Mouse (Mus musculus) frontal cortex, postnatal 25 days (tissue): ENCODE results near the gene Park7.
A peak's percentile ranks its signal among the peaks of the same experiment; 100 is the strongest.
"Not testable (repeated sequence)": the region's sequence is repeated elsewhere in the genome, so short reads cannot be mapped to it uniquely, and the experiment has no call there.

Experiments used
- DNase-seq, 2 experiments: peaks; one replicate each; pipeline ENCODE4 v3.0.0; 2022; ENCODE audit warnings: low spot score in 2 of 2

The Park7 gene

DNA sequence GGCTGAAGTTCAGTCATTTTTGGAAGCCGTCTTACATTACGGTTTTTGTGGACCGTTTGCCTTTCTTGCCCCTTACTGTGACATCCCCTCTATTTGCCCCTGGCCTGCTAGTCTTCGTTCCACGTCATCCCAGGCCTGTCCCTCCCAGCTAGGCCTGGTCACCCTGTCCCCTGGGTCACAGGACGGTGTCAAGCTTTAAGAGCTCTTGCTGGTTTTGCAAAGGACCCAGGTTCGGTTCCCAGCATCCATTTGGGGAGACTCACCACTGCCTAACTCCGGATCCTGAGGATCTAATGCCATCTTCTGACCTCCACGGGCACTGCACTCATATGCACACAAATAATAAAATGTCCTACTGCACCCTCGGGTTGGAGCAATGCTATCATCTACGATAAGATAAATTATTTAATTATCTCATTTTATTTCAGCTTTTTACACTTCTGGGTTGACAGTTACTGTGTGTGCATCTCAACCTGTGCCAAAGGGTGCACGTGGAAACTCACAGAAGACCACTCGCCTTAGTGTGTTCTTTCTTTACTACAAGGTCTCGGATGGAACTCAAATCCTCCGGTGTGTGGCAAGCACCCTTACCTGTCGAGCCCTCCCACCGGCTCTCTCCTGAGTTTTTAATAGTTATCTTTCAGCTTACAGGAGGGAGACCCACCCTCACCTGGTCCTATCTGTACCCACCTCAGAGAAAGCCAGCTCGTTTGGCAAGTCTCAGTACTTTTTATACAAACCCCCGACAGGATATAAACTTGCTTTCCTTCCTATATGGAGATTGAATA, 3.9 kb downstream of the Park7 start:
- DNase-seq, result no peak

DNA sequence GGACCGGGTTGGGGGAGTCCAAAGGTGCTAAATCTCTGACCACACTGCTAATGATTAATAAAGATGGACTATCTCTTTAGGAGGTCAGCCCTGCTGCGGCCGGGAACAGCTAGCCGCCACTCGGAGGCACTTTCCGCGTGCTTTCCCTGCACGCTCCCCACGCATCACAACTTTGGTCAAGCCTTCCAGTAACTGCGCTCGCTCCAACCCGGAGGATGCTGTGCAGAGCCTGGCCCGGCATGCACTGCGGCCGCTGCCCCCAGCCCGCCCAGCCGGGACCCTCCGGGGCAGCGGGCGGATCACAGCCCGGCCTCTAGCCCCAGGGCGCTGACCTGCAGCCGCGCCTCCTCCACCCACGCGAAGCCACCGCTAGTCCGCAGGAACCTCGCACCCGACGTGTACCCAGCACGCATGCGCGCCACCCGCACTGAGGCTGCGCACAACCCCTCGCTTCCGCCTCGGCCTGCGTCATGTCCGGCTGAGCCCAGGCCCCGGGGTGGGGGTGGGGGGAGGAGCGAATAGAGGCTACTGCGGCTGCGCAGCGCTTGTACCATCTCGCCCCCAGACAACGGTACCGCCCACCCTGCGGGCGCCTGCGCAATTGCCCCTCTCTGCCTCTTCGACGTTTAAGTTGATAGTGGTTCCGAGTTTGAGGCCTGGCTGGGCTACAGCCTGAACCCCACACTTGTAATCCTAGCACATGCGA, 4.6 kb downstream of the Park7 start:
- peak; percentile 93 to 98 for DNase-seq

GRCm38 (mm10) chr4:150908512-150908911, 5.7 kb downstream of the Park7 start:
- not testable (repeated sequence) for DNase-seq

DNA sequence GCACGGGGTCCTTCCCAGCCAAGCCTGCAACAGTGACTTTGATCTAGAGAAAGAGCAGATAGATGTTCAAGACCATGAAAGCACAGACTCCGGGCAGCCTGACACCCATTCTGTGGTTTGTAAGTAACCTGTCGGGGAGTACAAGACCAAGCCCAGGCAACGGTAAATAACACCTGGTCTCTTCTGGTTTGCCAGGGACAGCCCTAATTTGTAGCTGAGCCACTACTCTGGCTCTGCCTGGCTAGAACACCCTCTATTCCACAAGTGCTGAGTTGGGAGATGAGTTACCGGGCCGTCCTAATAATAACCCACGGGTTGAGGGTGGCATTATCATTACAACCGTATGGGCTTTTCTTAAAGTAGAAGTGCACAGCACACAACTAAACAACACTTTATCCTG, 7.1 kb downstream of the Park7 start:
- DNase-seq, result no peak

GRCm38 (mm10) chr4:150903091-150903742, 11.0 kb downstream of the Park7 start:
- no peak for DNase-seq

DNA sequence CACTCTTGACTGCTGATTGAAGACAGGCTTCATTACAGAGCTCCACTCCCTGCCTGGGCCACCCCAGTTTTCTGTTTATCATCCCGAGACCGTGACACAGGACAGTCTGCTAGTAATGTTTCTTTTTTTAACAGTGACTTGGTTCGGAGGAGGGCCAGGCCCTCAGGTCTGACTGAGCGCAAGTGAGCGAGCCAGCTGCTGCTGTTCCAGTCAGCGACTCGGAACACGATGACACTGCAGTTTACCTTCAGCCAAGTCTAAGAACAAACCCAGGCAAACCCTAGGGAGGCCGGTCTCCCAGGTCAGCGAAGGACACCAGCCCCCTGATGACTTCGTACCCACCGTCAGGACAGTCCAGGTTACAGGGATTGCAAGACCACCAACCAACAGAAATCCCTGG, 12.2 kb downstream of the Park7 start:
- DNase-seq, result no peak

- peak; percentile 48 to 74 for DNase-seq
Measured at GRCm38 (mm10) chr4:150901651-150902050, 12.6 kb downstream of the Park7 start.

- no peak for DNase-seq
Measured at GRCm38 (mm10) chr4:150900486-150900885, 13.8 kb downstream of the Park7 start.

- peak in 1 of 2 experiments; percentile 45 for DNase-seq
Measured at GRCm38 (mm10) chr4:150898716-150899365, 15.4 kb downstream of the Park7 start.

DNA sequence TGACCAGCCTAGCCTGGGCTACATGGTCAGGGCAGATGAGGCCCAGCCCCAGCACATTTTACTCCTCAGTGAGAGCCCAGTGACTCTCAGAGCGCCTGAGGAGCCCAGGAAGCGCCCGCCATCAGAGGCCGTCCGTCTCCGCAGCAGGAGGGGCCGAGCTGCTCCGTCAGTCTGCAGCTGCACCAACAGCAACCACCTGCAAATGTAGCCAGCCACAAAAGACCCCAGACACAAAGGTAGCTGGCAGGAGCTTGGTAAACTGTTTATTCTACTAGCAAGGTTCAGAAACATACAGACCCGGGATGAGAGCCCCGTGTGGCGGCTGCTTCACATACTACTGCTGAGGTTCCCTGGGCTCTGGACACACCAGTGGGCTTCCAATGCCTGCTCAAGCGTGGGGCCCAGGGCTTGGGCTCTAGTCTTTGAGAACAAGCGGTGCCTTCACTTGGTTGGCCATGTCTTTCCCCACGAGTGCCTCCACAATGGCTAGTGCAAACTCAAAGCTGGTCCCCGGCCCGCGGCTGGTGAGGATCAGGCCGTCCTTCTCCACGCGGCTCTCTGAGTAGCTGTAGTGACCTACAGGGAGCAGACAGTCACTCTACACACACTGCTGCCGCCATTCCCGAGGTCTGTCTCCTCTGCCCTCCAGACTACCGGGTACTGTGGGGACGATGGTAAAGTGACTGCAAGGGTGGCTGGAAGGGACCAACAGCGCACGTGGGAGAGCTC, 17.2 kb downstream of the Park7 start:
- no peak for DNase-seq

DNA sequence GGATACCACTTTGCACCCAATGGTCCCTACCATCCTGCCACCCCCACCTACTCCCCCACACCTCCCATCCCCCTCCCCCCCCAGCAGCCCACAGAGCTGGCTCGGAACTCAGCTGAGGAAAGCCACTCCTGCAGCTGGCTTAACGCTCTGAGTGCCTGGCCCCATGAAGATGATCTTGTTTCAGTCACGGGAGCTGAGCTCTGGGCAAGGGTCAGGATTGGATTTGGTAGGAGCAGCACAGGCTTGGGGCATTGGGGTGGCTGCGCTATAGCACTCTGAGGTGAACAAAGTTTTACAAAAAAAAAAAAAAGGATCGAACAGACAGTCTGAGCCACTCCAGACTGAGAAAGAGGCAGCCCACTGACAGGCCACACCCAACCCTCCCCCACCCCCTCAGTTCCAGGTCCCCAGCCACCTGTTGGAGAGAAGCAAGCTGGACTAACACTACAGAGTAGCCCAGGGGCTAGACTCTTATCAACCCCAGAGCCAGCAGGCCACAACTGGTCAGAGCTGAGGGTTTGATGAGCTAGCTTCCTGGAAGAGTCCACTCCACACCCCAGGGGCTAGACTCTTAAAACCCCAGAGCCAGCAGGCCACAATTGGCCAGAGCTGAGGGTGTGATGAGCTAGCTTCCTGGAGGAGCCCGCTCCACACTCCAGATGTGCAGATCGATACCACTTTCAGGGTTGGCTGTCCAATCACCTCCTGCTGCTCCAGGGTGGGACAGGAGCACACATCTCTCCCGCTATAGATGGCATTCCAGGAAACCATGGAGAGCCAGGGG, 19.3 kb downstream of the Park7 start:
- no peak for DNase-seq

DNA sequence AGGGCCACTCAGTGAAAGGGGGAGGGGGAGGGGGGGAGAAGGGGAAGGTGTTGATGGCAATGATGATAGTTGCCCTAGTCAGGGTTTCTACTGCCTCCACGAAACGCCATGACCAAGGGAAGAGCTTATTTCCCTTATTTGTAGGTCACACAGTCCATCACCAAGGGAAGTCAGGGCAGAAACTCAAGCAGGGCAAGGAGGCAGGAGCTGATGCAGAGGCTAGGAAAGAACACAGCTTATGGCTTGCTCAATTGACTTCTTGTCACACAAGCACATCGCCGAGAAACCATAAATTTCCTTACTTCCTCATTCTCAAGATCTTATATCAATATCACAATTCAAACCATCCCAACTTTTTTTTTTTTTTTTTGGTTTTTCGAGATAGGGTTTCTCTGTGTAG, 22.9 kb downstream of the Park7 start:
- DNase-seq, result no peak

GRCm38 (mm10) chr4:150889955-150890315, 24.3 kb downstream of the Park7 start:
- no peak for DNase-seq

- no peak for DNase-seq
Measured at GRCm38 (mm10) chr4:150889273-150889954, 24.8 kb downstream of the Park7 start.

GRCm38 (mm10) chr4:150888492-150888891, 25.7 kb downstream of the Park7 start:
- no peak for DNase-seq

GRCm38 (mm10) chr4:150887903-150888302, 26.3 kb downstream of the Park7 start:
- DNase-seq, result no peak

- DNase-seq, result no peak
Measured at GRCm38 (mm10) chr4:150882632-150883031, 31.6 kb downstream of the Park7 start.

DNA sequence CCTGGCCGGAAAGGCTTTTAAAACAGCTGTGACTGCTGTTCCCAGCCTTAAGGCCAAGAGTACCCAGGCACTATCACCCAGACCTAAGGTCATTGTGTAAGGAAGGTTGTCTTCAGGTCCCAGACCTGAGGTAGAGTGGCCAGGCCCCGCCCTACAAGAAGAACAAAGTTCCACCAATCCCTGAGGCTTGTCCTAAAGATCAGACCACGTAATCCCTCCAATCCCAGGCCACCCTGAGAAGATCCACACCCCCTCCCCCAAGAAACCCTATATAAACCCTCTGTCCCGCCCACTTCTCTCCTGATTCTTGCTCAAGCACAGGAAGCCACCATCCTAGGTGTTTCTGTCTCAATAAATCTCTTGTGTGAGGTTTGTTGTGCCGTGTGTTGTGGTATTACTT, 33.9 kb downstream of the Park7 start:
- DNase-seq, result no peak

DNA sequence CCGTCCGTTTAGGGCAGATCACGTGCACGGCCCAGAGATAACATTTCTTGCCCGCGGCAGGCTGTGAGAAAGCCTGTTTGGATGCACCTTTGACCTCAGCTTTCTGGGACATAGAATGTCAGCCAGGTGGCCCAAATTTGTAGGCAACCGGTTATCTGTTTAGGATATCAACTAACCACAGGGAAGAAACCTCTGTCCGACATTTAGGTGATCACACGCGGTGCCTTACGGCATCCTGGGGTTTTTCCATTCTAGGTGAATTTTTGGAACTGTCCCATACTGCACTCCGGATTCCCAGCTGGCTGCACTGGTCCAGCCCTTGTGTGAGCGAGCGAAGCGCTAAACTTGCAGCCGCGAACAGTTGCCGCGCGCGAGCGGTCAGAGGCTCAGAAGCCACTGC, 34.6 kb downstream of the Park7 start:
- no peak for DNase-seq

- DNase-seq, result no peak
Measured at GRCm38 (mm10) chr4:150875393-150875792, 38.8 kb downstream of the Park7 start.
